Mouse (Mus musculus) neutrophil, adult 5-6 weeks (primary cell): ENCODE results near the gene Cltc. TPM values are rescaled to one million over a fixed set of nuclear protein-coding genes. Genes with fewer than 3 reads are reported as not detected.
A peak's percentile ranks its signal among the peaks of the same experiment; 100 is the strongest.

Source experiments
- ATAC-seq: fragments of 151-379, 151-347 bp; 2 replicates; pipeline ENCODE4 v1.8.0; 2017; ENCODE audit warnings: mild to moderate bottlenecking, moderate TSS enrichment; ENCODE audit not compliant: insufficient number of reproducible peaks, poor library complexity, low FRiP score, severe bottlenecking; ENCODE audit errors: extremely low read depth
- total RNA-seq: library from RNA; stranded (forward); fragments of 200-1000 nt; gene quantifications from 2 replicates; pipeline ENCODE4 v1.2.3, GENCODE M21; 2017

Cltc gene
- total RNA-seq, 1 experiment from 2014 or later = 168 TPM

GRCm38 (mm10) chr11:86656849-86657567, 100.4 kb downstream of the Cltc start:
- ATAC-seq = no peak

- 0 out of 2 replicates have a peak, but pooled peaks have one; percentile 31 for ATAC-seq
These were observed 101.7 kb downstream of the Cltc start for GRCm38 (mm10) chr11:86655671-86656070.

- no peak for ATAC-seq
These were observed 103.3 kb downstream of the Cltc start for GRCm38 (mm10) chr11:86654096-86654495.

GRCm38 (mm10) chr11:86653446-86653845, 103.9 kb downstream of the Cltc start:
- peak; percentile 70 for ATAC-seq

- peak; percentile 53; the same call in 1 of the 2 replicates for ATAC-seq
These were observed 104.8 kb downstream of the Cltc start for GRCm38 (mm10) chr11:86652578-86652979.

DNA sequence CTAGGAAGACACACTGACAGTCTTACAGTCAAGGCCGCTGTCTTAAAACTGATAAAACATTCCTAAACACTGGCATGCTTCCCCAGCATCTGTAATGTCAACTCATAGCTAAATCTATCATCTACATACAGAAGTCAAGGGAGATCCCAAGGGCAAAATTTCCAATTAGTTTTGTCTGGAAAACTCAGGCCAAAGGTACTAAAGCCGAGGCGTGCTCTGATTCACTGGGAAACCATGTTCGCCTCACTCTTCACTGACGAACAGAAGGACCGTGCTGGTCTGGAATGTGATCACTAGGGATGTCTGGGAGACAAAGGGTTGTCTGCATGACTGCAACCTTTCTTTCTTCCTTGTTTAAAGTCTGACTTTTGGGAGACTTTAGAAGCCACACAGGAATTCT, 106.7 kb downstream of the Cltc start:
- ATAC-seq = no peak

- no peak for ATAC-seq
These were observed 107.8 kb downstream of the Cltc start for GRCm38 (mm10) chr11:86649542-86649941.

- ATAC-seq = no peak
These were observed 109.5 kb downstream of the Cltc start for GRCm38 (mm10) chr11:86647706-86648447.

DNA sequence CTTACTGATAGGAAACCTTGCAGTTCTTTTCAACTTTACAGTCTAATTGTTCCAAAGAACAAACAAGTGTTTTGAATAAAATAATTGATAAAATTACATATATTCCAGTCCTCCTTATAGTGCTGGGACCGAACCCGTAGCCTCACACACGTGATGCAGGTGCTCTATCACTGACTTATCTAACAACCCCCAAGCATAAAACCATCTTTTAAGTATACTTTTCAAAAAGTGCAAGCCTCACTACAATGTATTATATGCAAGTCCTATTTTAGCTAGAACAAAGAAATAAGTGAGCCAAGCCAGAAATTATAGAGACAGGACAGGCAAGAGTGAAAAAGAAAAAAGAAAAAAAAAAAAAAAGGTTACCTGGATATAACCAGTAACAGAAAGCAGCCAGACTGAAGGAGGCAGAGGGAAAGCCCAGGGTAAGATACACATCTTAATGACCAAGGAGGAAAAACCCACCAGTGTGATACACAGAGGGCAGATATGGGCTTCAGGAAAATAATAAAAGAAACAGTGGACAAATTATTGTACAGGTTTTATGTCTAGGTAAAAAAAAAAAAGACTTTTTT, 110.4 kb downstream of the Cltc start:
- ATAC-seq = no peak

DNA sequence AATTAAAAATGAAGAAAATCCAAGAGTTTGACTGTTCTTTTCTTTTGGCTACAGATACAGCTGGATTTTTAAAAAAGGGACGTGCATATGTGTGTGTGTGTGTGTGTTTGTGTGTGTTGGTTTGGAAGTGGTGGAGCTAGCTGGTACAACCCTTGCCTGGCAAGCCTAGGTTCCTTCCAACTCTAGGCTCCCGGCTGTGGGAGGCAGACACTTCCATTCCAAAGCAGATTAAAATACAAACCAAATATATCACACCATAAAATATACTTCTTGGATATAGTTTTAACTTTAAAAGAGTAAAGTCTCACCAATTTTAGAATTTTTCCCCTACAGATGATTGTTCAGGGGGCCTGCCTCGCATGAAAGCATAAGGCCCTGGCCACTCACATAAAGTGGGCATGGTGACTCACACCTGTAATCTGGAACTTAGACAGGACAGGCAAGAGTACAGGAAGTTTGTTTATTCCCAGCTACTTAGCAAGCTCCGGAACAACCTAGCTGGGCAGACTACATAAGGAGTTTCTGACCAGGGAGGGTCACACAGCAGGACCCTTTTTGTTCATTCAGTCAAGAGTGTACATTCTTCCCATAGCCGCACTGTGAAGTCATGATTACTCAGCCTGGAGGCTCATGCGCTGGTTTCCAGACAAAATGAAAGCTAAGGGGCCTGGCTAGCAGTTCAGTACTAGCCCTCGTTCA, 111.1 kb downstream of the Cltc start:
- no peak for ATAC-seq

- ATAC-seq = no peak
These were observed 112.8 kb downstream of the Cltc start for GRCm38 (mm10) chr11:86644553-86644952.

Other genes starting within 250 kb of the Cltc start
- 52.5 and 55.4 TPM in 2 replicates for gene Rps6kb1, start 212.8 kb downstream of the Cltc start, total RNA-seq
- gene Tubd1, start 212.6 kb downstream of the Cltc start, total RNA-seq = 6.4 and 6.9 TPM in 2 replicates
- gene Vmp1, start 73.7 kb downstream of the Cltc start, total RNA-seq = 210 and 221 TPM in 2 replicates
- 7.9 and 8.6 TPM in 2 replicates for gene Ptrh2, start 73.6 kb downstream of the Cltc start, total RNA-seq
- gene Dhx40, start 50.2 kb upstream of the Cltc start, total RNA-seq = 131 and 133 TPM in 2 replicates
- 2.8 and 4.1 TPM in 2 replicates for gene Ypel2, start 236.1 kb upstream of the Cltc start, total RNA-seq